In the genomic region with DNA sequence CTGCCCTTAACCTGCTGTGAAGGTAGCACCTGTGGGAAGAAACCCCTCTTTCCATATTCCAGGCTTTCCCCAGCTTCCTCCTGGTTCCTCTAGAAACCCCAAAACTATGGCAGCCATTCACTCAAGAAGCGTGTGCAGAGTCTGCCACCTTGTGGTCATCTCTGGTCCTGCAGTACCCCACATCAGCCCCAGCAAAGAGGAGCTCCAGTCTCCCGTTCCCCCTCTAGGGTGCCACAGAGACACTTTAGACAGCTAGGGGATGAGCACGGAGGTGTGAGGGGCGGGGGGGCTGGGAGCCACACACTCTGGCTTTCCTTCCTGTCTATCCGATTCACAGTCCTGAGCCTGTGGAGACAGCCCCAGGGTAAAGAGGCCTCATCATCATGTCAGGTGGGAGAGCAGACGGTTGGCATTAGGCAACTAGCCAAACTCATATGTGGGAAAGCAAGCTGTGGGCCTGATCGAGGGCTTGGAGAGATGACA, we compare ENCODE assay signal across 8 mouse cellular contexts.
A peak's percentile ranks its signal among the peaks of the same experiment; 100 is the strongest.
DNase-seq lines count a peak whose midpoint lies in the region; ATAC-seq lines count a peak whose summit lies in the region.

No protein-coding gene starts in this region.

- 12% methylated on average over 7 of the region's 7 CpGs for WGBS in liver, embryonic 12.5 days (ENCODE audit: insufficient replicate concordance)
- WGBS in limb, embryonic 13.5 days = 15% methylated on average over 7 of the region's 7 CpGs

- peaks cover 31% of the 10 kb centered on the region for H3K27me3 ChIP-seq in liver, embryonic 12.5 days (replicated peaks)
- H3K27me3 ChIP-seq in limb, embryonic 13.5 days = peaks cover 26% of the 10 kb centered on the region

- no peak overlapping the region for H3K4me2 ChIP-seq in liver, embryonic 12.5 days
- no peak overlapping the region for H3K4me2 ChIP-seq in limb, embryonic 13.5 days (replicated peaks)

- no peaks in the 10 kb centered on the region for H3K36me3 ChIP-seq in liver, embryonic 12.5 days
- no peaks in the 10 kb centered on the region for H3K36me3 ChIP-seq in limb, embryonic 13.5 days

- H3K4me1 ChIP-seq in liver, embryonic 12.5 days = 0 out of 2 replicates have a peak, but pooled peaks cover 4% of the 10 kb centered on the region
- 0 out of 2 replicates have a peak, but pooled peaks cover 4% of the 10 kb centered on the region for H3K4me1 ChIP-seq in limb, embryonic 13.5 days

- no peak overlapping the region for H3K4me3 ChIP-seq in liver, embryonic 12.5 days
- no peak overlapping the region for H3K4me3 ChIP-seq in limb, embryonic 13.5 days

- no peaks in the 10 kb centered on the region for H3K9me3 ChIP-seq in liver, embryonic 12.5 days (replicated peaks)
- H3K9me3 ChIP-seq in limb, embryonic 13.5 days = no peaks in the 10 kb centered on the region

- ATAC-seq in liver, embryonic 12.5 days = no peak
- peak; percentile 85 for ATAC-seq in granulocyte monocyte progenitor cell, adult 5-6 weeks (replicated peaks; ENCODE audit: poor library complexity, severe bottlenecking)
- peak; percentile 45; the same call in 1 of the 2 replicates for ATAC-seq in limb, embryonic 13.5 days (ENCODE audit: low FRiP score, low read depth)

- no peak overlapping the region for H3K9ac ChIP-seq in liver, embryonic 12.5 days
- H3K9ac ChIP-seq in limb, embryonic 13.5 days = no peak overlapping the region; the same call in 1 of the 2 replicates

- DNase-seq in liver = peak; percentile 63
- peak; percentile 91 for DNase-seq in embryo, embryonic 10.5 days (ENCODE audit: low spot score)
- peak; percentile 67 for DNase-seq in kidney, adult 9 months
- DNase-seq in neural tube, embryonic 10.5 days (ENCODE audit: extremely low spot score, low spot score) = peak; percentile 84
- DNase-seq in telencephalon, adult 2 months (ENCODE audit: low read depth, low spot score) = peak; percentile 32

- no peak overlapping the region for H3K27ac ChIP-seq in liver, embryonic 12.5 days
- no peak overlapping the region for H3K27ac ChIP-seq in limb, embryonic 13.5 days

Comparison
In these comparisons a context has a peak if more than half of its experiments do, and no peak if none do; other contexts are left out.
1. DNase-seq: peak in every context shown above with its lines; median percentile 91 in embryo, embryonic 10.5 days; 84 in neural tube, embryonic 10.5 days; 67 in kidney, adult 9 months; 63 in liver; 32 in telencephalon, adult 2 months.